ENCODE assay signal across 15 mouse cellular contexts in the genomic region with DNA sequence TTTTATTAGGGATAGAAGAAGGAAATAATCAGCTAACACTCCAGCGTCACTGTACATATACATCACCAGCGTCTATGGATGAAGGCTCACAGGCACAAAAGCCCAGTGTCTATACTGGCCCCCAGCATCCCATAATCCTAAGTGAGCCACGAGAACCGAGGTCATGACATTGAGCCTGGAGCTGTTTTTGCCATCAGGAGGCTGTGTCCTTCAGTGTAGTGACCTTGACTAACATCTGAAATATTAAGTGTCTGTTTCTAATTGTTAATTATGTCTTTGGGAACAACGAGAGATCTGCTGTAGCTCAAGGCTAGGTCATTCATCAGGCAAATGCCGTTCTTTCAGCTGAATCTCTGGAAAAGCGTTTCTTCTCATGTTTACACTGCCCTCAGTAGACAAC.
DNase-seq lines count a peak whose midpoint lies in the region; ATAC-seq lines count a peak whose summit lies in the region.
"Had no signal": no experiment of that assay in that cellular context is flagged by ENCODE, and none has a peak within 500 bp of the region (broad histone marks: within the 10 kb centered on the region; RNA-seq: fewer than 3 reads in every experiment).

No protein-coding gene starts in this region.

- DNase-seq in embryo, embryonic 10 days (ENCODE audit: low spot score): peak; percentile 21
- no peak for DNase-seq in embryo, embryonic 9.5 days (ENCODE audit: extremely low spot score)
- peak; percentile 15 for DNase-seq in adrenal gland, postnatal 10 days
- DNase-seq in adrenal gland, postnatal 36 days: peak; percentile 28 to 32
- no peak for DNase-seq in cerebellum, adult 18-20 months
- DNase-seq: cerebellum, adult 11 months; cerebellum, adult 9-10 months; cerebellum, postnatal 25 days; gastrocnemius, postnatal 10 days; heart, adult 2 months; heart, postnatal 14 days; kidney, adult 11 months had no signal

- ATAC-seq in megakaryocyte, adult 5-6 weeks (ENCODE audit: poor library complexity, severe bottlenecking): no peak
- ATAC-seq: forebrain, embryonic 16.5 days; hindbrain, postnatal 0 days had no signal

Comparison
In these comparisons a context has a peak if more than half of its experiments do, and no peak if none do; other contexts are left out.
1. DNase-seq: peak in embryo, embryonic 10 days (single experiment), adrenal gland, postnatal 10 days (single experiment) and adrenal gland, postnatal 36 days (2 of 2); none in embryo, embryonic 9.5 days (single experiment) and cerebellum, adult 18-20 months (0 of 2).